Mouse (Mus musculus): ENCODE results near the gene Tmem140.

The Tmem140 gene

DNA sequence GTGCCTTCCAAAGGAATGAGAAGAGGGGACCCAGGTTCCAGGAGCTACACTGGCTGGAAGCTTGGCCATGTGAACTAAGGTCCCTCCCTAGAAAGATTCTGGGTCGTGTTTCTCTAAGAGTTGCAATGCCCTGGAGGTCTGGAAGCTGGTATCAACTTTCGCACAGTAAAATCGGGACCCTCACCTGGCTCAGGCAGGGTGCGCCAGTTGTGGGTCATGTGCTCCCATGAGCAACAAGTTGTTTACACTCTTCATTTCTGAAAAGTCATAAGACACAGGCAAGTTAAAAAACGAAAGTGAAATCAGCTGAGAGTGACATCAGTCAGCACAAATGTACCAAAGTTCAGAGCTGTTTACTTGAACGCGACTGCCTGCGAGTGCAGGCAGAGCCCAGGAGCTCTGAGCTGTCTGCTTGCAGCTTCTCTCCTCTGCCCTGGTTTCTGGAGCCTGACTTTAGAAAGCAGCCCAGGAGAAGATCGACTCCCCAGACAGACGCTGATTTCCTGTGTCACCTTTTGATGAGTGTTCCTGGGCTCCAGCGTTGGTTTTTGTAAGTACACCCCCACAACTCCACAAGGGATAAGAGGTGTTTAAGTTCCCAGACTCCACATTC is at the start of gene Tmem140:
Tmem140 (plus strand) TSS at position 356 of the 613 bp plus-strand sequence.
- DNase-seq (ENCODE audit: low read depth, low spot score): peak; percentile 81

DNA sequence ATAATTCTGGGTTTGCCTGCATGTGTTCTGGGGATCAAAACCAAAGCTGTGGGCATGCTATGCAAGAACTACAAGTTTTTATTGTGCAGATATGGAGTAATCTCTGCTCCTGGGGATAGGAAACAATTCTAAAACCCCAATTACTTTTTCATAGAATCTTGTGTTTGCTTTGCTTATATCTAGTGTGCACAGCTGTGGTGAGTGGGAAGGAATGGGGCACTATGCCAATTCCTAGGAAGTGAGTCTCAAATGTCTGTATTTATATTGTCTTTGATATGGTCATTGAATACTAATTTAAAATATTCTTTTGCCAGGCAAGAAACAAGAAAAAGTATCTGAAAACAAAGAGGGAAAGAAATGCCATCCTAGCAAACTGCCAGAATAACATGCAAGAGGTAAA is 38.5 kb upstream of the Tmem140 start:
- DNase-seq (ENCODE audit: low read depth, low spot score): no peak

DNA sequence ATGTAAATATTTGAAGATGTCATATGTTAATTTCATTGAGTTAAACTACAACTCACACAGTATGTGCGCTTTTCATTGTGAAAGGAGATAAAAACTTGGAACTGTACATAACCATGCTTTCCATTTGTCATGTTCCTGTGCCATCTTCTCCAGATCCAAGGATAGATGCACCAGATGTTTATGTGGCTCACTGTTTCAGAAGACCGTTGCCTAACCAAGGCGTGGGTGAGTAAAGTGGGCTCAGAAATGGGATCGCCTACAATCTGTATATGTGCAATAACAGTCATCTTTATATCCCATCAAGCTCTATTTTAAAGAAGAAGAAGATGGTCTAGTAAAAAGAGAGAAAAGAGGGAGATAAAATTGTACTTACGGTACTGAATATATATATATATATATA is 30.6 kb upstream of the Tmem140 start:
- no peak for DNase-seq (ENCODE audit: low read depth, low spot score)

DNA sequence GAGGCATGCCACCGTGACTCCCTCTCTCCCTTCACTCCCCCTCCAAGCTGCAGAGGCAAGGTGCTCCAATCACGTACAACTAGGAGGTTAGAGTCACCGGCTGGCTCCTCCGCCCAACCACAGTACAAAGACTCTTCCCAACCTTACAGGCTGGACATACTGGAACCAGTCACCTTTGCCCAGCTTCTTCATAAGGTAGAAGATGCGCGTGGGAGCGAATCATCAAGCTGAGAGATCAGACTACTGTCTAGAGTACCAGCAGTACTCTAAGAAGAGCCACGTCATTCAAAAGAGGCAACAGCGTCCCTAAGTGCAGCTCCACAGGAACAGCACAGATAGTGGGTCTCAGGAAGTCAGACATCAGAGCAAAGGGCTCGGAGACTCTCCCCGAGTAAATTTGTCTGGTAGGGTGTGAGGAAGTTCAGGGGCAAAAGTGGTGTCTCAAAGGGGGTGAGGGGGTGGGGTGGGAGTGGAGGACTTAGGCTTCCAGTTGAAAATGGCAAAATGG is 1.3 kb upstream of the Tmem140 start:
- peak; percentile 45 for DNase-seq (ENCODE audit: low read depth, low spot score)

DNA sequence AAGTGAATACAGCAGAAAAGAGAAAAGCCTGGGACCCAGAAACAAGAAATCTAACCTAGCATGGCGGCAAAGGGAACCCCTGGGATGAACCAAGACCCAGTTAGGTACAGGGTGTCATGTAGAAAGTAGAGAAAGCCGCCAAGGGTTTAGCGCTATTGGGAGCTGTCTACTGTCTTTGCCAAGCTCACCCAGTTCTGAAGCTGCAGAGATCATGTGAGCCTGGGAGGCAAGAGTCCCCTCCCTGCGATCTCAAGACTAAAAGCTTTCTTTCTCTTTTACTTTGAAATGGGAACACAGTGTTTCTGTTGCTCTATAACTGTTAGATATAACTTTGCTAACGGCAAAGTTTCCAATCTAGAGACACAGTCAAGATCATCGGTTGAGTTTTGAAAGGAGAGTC is 565 bp upstream of the Tmem140 start:
- peak; percentile 70 for DNase-seq (ENCODE audit: low read depth, low spot score)

DNA sequence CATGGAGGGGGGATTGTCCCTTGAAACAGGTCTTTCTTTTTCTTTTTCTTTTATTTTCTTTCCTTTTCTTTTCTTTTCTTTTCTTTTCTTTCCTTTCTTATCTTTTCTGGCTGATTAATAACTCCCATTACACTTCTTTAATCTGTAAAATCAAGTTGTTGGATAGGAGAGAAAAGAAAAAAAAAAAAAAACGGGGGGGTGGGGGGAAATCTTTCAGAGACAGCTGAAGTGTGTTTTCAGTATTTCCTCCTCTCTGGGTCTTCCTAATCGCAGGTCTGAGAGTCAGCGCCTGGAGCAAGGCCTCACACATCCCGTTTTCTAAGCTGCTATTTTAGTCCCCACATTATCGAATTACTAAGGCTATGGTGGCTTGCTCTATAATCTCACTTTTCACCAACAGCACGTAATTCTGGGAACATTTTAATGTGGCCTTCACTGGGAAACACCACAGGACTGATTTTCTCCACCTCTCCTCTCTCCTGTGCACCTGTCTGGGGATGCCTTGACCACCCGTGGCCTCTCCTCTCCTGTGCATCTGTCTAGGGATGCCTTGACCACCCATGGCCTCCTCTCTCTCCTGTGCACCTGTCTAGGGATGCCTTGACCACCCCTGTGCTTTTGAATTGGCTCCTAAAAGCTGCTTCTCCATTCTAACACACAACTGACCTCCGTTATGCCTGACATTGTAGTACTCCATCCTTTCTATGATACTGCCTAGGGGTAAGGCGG is 1.0 kb downstream of the Tmem140 start:
- DNase-seq (ENCODE audit: low read depth, low spot score): no peak

DNA sequence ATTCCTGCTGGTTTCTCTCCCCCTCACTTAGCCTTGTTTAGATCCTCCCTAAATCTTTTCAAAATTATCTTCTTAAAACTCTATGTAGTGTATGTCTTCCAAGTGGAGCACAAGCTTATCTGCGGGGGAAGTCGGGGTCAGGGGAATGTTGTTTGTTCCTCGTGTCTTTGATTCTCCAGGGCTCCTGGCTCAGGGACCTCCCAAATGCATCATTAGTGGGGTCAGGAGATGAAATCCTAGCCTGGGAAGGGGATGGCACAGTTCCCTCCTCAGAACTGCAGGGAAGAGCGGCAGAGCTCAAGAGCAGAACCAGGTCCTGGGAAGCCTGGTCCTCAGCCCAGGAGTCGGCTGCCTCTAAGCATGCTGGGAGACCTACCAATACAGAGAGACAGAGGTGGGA is 2.3 kb downstream of the Tmem140 start:
- no peak for DNase-seq (ENCODE audit: low read depth, low spot score)

DNA sequence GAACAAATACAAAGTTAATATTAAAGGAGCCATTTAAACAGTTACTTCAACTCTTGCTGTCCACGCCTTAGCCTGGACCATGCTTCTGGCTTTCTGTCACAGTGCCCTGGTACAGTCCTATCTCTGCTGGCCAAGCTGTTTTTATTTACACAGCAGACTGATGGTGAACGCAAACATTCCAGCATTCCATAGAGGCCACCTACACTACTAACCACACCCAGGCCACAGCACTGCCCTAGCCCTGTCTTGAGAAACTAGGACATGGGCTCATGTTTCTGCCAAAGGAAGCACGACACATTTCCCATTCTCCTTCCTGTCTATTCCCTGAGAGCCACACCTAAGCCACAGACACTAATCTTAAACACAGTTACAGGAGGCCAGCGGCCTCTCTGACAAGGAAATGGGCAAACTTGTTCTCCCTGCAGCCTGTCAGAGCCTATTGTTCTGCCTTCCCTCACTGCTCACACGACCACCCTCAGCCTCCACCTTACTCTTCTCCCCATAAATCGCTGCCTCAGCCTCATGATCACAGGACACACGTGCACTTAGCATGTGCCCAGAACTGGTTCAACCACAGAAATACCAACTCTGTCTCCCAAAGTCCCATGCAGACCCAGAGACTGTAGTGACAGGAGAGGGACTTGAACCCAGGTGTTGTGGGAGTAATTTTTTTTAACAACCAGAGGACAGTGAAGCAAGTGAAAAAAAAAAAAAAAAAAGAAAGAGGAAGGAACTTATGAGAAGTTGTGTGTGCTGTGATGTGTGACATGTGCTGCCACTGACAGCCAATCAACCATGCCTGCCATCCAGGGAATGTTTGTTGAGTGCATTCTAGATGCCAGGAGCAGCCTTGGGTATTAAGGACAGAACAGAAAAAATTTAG is 3.0 kb downstream of the Tmem140 start:
- no peak for DNase-seq (ENCODE audit: low read depth, low spot score)

DNA sequence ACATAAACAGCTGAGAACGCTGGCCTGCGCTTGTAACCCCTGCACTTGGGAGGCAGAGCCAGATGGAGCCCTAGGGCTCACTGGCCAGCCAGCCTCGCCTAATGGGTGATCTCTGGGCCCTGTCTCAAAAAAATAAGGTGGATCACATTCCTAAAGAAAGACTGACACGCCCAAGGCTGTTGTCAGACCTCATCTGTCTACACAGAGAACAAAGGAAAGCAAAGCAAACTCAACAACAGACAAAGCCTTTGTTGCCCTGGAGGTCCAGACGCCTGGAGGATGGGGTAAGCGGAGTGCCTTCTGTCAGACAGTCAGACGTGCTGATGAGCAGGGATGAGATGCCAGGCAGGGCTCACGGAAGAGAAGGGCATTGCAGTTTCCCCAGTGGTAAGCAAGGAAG is 3.8 kb downstream of the Tmem140 start:
- no peak for DNase-seq (ENCODE audit: low read depth, low spot score)

DNA sequence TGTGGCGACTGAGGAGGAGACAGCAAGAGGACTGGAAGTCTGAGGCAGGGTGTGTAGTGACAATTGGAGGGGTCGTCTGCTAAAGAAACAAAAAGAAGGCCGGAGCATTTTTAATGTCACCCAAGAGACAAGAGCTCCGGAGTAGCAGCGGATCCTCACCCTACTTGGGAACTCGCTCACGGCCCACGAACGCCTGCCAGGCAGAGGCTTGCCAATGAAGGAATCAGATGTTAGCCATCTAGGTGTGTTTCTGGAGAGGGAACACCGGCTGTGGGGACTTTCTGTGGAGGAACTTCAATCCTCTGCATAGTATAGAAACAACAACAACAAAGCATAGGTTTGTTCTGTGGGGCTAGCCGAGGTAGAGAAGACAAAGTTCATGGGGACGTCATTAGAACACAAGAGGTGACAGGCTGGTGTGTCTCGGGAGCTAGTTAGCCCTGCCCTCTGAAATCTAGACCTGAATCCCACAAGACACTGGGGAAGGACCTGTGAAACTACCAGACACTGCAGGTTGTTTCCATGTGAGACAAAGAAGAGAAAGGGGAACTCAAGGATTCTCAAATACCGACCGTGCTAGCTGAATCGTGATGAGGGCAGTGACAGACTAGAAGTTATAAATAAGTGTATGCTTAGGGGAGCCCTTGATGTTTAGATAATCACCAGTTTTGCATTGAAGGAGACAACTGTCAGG is 4.5 kb downstream of the Tmem140 start:
- DNase-seq (ENCODE audit: low read depth, low spot score): no peak

DNA sequence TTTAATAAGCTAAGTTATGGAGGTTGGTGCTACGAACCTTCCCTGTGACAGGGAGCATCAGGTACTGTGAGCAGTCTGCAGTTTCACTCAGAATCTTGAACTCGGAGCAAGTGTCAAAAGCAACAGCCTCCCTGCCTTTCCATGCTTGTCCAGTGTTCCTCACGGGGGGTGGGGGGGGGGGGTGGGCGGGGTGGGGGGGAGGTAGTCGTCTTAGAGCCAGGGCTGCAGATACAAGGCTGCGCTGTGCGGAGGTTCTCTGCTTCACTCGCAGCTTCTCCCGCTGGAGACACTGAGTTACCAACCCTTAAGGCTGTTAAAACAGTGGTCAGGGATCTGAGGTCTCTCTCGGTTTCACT is 5.0 kb downstream of the Tmem140 start:
- no peak for DNase-seq (ENCODE audit: low read depth, low spot score)

DNA sequence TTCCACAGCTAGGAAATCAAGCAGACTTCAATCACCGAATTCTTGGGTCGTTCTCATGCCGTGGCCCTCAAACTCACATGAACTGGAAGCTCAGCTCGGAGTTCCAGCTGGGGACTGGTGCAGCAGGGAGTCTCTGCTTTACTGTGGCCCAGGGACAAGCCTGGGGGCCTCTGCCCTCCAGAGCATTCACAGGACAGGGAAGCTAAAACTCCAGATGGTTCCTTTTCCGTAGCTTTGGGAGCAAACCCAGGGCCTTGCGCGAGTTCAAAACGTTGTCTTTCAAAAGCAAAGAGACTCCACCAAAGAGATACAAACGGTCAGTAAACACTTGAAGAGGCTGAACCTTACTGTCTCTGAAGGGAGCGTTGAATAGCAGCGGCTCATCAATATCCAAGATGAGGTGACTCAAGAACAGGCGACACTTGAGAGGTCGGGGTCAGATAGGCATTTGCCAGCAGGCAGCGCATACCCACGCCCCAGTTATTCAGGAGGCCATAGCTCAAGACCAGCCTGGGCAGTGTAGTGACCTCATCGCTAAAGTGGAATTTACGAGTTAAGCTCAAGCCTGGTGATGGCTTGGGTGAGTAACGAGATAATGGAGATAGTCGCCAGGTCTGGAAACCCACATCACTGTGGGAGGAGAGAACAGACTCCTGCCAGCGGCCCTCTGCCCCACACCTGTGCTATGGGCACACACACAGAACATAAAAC is 5.7 kb downstream of the Tmem140 start:
- DNase-seq (ENCODE audit: low read depth, low spot score): no peak

DNA sequence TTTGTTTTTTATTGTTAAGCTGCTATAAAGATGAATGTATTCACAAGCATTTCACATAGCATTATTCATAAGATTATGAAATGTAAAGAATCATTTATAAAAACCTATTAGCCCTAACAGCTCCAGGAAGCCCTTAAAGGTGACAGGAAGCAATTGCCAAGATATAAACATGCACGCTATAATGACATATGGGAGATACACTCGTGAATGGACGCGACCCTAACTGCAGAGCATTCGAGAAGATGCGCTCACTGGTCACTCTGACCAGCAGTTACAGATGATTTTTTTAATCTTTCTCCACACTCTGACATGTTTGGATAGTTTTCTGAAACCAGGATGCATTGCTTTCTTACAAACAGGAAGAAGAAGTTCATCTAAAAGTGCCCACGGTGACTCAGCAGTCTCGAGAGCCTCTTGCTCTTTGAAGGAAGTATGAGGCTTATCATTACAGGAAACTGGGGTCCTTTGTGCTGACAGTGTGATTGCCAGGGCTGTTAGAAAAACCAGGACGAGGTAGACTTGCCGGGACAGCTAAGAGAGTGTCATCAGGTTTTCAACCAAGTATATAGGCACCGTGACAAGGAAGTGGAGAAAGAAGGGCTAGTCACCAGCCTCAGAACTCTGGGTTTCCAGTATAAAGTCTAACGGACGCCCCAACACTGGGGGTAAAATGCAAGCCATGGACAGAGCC is 6.4 kb downstream of the Tmem140 start:
- DNase-seq (ENCODE audit: low read depth, low spot score): peak; percentile 63

DNA sequence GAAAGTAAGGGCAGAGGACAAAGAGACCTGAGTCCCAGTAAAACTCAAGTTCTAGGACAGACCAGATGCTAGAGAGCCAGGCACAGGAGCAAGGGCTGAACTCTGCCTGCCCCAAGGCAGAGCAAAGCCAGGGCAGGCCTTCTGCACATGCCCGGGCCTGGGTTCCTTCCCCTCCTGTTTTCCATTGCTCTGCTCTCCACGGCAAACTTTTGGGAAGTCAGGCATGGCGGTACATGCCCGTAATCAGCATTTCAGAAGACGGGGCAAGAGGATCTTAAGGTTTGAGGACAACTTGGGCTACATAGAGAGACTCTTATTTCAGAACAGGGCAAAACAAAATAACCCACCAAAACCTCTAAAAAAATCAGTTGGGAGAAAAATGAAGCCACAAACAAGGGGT is 7.2 kb downstream of the Tmem140 start:
- DNase-seq (ENCODE audit: low read depth, low spot score): no peak

DNA sequence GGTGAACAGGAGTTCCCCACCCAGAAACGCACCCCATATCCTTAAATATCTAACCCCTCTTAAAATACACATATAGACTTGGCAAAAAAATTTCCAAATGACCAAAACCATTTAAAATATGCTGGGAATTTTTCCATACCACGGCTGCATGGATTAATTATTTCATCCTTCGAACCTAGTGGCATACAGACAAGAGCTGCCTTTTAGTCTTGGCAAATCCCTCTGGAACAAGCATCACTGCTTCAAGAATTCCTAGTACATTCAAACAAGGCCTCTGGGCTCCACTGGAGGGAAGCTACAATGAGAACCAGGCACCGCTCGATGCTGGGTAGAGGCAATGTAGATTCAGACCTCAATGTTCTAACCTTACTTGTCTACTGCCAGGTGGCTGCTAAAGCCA is 7.8 kb downstream of the Tmem140 start:
- DNase-seq (ENCODE audit: low read depth, low spot score): no peak

DNA sequence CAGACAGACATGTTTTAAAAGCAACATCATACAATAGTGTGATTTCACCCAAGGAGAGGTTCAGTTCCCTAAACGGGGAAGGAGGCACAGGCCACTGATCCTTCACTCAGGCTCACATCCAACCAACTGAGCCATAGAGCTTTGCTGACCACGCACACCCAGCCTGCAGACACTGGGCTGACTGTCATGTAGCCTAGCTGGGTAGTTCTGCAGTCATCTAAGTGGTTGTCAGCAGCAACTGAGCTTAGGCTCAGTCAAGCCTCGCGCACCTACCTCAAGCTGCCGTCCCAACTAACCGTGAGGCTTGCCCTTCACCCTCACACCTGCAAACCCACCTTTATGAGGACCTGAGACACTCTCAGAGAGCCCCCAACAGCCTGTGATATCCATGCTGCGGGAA is 9.0 kb downstream of the Tmem140 start:
- DNase-seq (ENCODE audit: low read depth, low spot score): no peak

DNA sequence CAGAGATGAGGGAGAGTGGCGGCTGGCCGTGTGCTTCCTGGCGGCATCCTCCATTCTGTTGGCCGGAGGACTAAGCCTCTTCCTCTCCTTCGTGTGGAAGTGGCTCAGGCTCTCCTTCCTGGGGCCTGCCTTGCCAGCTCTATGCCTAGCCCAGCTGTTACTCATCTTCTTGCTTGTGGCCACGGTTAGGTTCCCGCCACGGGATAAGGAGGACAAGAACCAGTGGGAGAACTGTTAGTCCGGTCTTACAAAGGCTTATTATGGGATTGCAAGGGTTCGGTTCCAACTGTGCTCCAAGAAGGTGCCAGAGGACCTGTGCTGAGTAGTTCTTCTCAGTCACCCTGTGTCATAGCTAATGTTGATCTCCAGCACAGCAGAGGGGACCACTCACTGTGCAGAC is 9.9 kb downstream of the Tmem140 start:
- no peak for DNase-seq (ENCODE audit: low read depth, low spot score)

DNA sequence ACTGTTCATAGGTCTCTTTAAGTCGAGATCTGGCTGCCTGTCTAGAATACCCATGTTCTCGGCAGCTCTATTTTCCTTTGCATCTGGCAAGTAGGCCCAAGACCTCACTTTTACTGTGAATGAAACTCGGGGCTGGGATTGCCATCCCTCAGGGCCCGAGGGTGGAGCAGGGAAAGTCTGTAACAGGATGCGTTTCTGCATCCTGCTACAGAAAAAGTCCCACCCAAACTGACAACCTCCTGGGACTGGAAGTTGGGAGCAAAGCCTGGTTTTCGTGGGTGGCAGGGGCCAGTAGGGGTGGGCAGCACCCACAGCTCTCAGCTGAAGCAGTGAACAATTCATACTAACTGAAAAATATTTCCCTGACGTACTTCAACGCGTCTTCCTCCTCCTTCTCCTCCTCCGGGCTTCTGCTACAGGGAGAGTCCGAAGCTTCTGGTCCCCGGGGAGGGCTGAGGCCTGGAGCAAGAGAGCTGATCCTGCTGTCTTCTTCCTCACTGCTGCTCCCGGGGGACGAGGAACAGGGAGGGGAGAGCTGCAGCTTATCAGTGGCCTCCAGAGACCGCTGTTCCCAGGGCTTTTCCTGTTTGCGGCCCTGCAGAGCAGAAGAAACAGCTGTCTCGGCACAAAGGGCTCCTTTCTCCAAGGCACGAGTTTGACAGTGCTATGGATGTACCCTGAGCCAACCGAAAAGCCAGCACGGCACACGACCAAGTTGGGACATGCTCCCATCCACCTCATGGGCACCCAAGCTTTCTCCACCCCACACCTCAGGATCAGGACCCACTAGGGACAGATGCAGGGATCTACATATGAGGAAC is 11.4 kb downstream of the Tmem140 start:
- no peak for DNase-seq (ENCODE audit: low read depth, low spot score)

DNA sequence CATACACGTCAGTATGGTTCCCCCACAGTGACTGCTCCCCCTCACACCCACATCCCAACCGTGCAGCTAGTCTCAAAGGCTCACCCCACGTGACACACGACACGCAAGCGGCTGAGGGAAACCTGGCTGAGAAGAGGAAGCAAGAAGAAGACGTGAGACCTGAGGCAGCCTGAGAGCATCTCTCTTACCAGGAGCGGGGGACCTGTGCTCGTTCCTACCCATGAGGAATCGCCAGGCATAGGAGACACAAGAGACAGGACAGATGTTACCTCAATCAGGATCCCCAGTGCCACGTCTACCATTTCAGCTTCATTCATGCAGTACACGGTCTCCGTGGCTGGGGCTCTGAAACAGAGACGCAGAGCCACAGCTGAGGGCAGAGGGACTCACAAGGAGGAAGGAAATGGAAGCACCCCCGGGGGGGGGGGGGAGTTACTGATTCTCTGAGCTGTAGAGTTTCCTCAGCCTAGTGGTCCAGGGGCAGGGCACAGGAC is 12.4 kb downstream of the Tmem140 start:
- peak; percentile 64 for DNase-seq (ENCODE audit: low read depth, low spot score)
